Mouse (Mus musculus) myocyte (in vitro differentiated cells): ENCODE measurements at regions not wholly inside any gene's neighbourhood (a gene's known extent, or its start where the extent isn't known, plus 50 kb on each side); places are given as distances from the start of the nearest gene placed in this dataset.

Experiments
- CEBPB ChIP-seq: IDR thresholded peaks from 2 replicates; pipeline ENCODE4 v1.6.1; 2011; ENCODE audit warnings: mild to moderate bottlenecking, moderate library complexity; ENCODE audit not compliant: poor library complexity, insufficient read depth, severe bottlenecking
- E2F4 ChIP-seq: IDR thresholded peaks from one replicate; pipeline ENCODE4 v1.6.1; 2011; ENCODE audit warnings: mild to moderate bottlenecking, control low read depth, moderate library complexity; ENCODE audit not compliant: insufficient read depth
- MAX ChIP-seq: IDR thresholded peaks from one replicate; pipeline ENCODE4 v1.6.1; 2011; ENCODE audit warnings: low read depth, mild to moderate bottlenecking, control low read depth
- POLR2A ChIP-seq: IDR thresholded peaks from one replicate; pipeline ENCODE4 v1.6.1; 2011; ENCODE audit warnings: low read depth, mild to moderate bottlenecking, control low read depth, moderate library complexity; ENCODE audit not compliant: insufficient read length

GRCm38 (mm10) chr17:68176611-68177165 lies 96.9 kb upstream of the L3mbtl4 start:
- TF ChIP-seq E2F4, result no peak
- no peak for TF ChIP-seq MAX
- TF ChIP-seq POLR2A, result no peak
- no peak for TF ChIP-seq CEBPB
